Mouse (Mus musculus): Measurements from ENCODE around the gene Cdh7.
"Not testable (repeated sequence)": the region's sequence is repeated elsewhere in the genome, so short reads cannot be mapped to it uniquely, and the experiment has no call there.

The Cdh7 gene

GRCm38 (mm10) chr1:109982064-109982808 is at the start of gene Cdh7:
TSS of gene Cdh7 (plus strand) at chr1:109982431.
- DNase-seq (ENCODE audit: low spot score in 2 of 2): no peak

GRCm38 (mm10) chr1:109932674-109933073 is 49.6 kb upstream of the Cdh7 start:
- no peak for DNase-seq (ENCODE audit: low spot score in 2 of 2)

GRCm38 (mm10) chr1:109948571-109948970 is 33.7 kb upstream of the Cdh7 start:
- DNase-seq (ENCODE audit: low spot score in 2 of 2): no peak

GRCm38 (mm10) chr1:109971721-109972425 is 10.4 kb upstream of the Cdh7 start:
- no peak for DNase-seq (ENCODE audit: low spot score in 2 of 2)

- DNase-seq (ENCODE audit: low spot score in 2 of 2): no peak
These were observed 9.7 kb upstream of the Cdh7 start for GRCm38 (mm10) chr1:109972426-109973015.

- DNase-seq (ENCODE audit: low spot score in 2 of 2): no peak
These were observed 742 bp downstream of the Cdh7 start for GRCm38 (mm10) chr1:109982809-109983536.

- no peak for DNase-seq (ENCODE audit: low spot score in 2 of 2)
These were observed 1.3 kb downstream of the Cdh7 start for GRCm38 (mm10) chr1:109983537-109983912.

GRCm38 (mm10) chr1:109984776-109985175 is 2.5 kb downstream of the Cdh7 start:
- no peak for DNase-seq (ENCODE audit: low spot score in 2 of 2)

GRCm38 (mm10) chr1:109985468-109985867 is 3.2 kb downstream of the Cdh7 start:
- DNase-seq (ENCODE audit: low spot score in 2 of 2): no peak

GRCm38 (mm10) chr1:109989541-109989940 is 7.3 kb downstream of the Cdh7 start:
- DNase-seq (ENCODE audit: low spot score in 2 of 2): no peak

- DNase-seq (ENCODE audit: low spot score in 2 of 2): no peak
These were observed 11.7 kb downstream of the Cdh7 start for GRCm38 (mm10) chr1:109993906-109994305.

- no peak for DNase-seq (ENCODE audit: low spot score in 2 of 2)
These were observed 22.2 kb downstream of the Cdh7 start for GRCm38 (mm10) chr1:110004451-110004850.

GRCm38 (mm10) chr1:110005038-110005437 is 22.8 kb downstream of the Cdh7 start:
- no peak for DNase-seq (ENCODE audit: low spot score in 2 of 2)

GRCm38 (mm10) chr1:110012153-110012552 is 29.9 kb downstream of the Cdh7 start:
- no peak for DNase-seq (ENCODE audit: low spot score in 2 of 2)

GRCm38 (mm10) chr1:110056317-110056716 is 74.1 kb downstream of the Cdh7 start:
- DNase-seq (ENCODE audit: low spot score in 2 of 2): no peak

- no peak for DNase-seq (ENCODE audit: low spot score in 2 of 2)
These were observed 85.2 kb downstream of the Cdh7 start for GRCm38 (mm10) chr1:110067405-110067804.

- DNase-seq (ENCODE audit: low spot score in 2 of 2): no peak
These were observed 96.2 kb downstream of the Cdh7 start for GRCm38 (mm10) chr1:110078471-110078870.

- no peak for DNase-seq (ENCODE audit: low spot score in 2 of 2)
These were observed 135.8 kb downstream of the Cdh7 start for GRCm38 (mm10) chr1:110118071-110118470.

- DNase-seq (ENCODE audit: low spot score in 2 of 2): no peak
These were observed 136.6 kb downstream of the Cdh7 start for GRCm38 (mm10) chr1:110118862-110119261.

- not testable (repeated sequence) for DNase-seq (ENCODE audit: low spot score in 2 of 2)
These were observed 189.2 kb downstream of the Cdh7 start for GRCm38 (mm10) chr1:110171459-110171858.
